8 mouse cellular contexts compared by ENCODE assay signal in the genomic region with DNA sequence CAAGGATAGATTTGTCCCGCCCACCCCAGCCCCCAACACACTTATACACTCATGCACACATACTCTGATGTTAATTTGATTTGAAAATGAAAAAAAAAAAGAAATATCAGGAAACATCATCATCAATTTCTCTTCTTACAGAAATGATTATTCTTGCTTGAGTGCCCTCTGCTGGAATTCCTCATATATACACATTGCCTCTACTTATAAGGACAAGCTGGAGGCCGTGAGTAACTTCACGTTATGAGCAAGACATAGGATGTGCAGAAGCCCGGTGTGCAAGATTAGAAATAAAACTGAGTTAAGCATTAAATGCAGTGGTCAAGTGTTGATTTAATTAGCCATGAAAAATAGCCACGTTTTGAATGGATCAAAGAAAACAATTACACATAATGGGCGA. TPM values are rescaled to one million over a fixed set of nuclear protein-coding genes. Genes with fewer than 3 reads are reported as not detected.
DNase-seq lines count a peak whose midpoint lies in the region; ATAC-seq and TF ChIP-seq lines count a peak whose summit lies in the region.

No protein-coding gene starts in this region.

- no peak for ATAC-seq in granulocyte monocyte progenitor cell, adult 5-6 weeks (replicated peaks; ENCODE audit: poor library complexity, severe bottlenecking)

- H3K27ac ChIP-seq in layer of hippocampus, adult 2 months: no peak overlapping the region

- peak; percentile 7 for DNase-seq in adrenal gland, postnatal 14 days
- no peak for DNase-seq in adrenal gland, adult 18-20 months (ENCODE audit: low spot score in 2 of 2)
- DNase-seq in kidney, postnatal 10 days: peak; percentile 24
- DNase-seq in kidney, adult 18-20 months: no peak
- peak; percentile 9 for DNase-seq in MN1 (ENCODE audit: low spot score)
- DNase-seq in layer of hippocampus, adult 2 months (ENCODE audit: low spot score in 2 of 2): peak; percentile 48 to 58
- DNase-seq in telencephalon, adult 2 months (ENCODE audit: low read depth, low spot score): peak; percentile 66

- H3K4me3 ChIP-seq in layer of hippocampus, adult 2 months: no peak overlapping the region

- TF ChIP-seq CTCF in layer of hippocampus, adult 2 months (conservative IDR thresholded peaks at IDR 0.05): peak; percentile 81

RNA-seq across cellular contexts. Expression of gene Gm765, which starts 40.9 kb away (rescaled TPM):
- 0.15 TPM in 1 of 2 replicates, not detected in the other for total RNA-seq in adrenal gland, postnatal 14 days (2021)
- total RNA-seq in adrenal gland, adult 18-20 months (2021): under 1 TPM in 1 of 2 experiments, not detected in 1; 0.16 TPM
- not detected for total RNA-seq in layer of hippocampus, adult 2 months (2021)
- not detected in 2 replicates for total RNA-seq in granulocyte monocyte progenitor cell, adult 5-6 weeks (2014; fragmentation: Nextera tagmentation)
- total RNA-seq in granulocyte monocyte progenitor cell, adult 5-6 weeks (2017): not detected in 2 replicates

Comparison
In these comparisons a context has a peak if more than half of its experiments do, and no peak if none do; other contexts are left out.
1. DNase-seq: peak in adrenal gland, postnatal 14 days (single experiment), kidney, postnatal 10 days (single experiment), MN1 (single experiment), layer of hippocampus, adult 2 months (2 of 2) and telencephalon, adult 2 months (single experiment); none in adrenal gland, adult 18-20 months (0 of 2) and kidney, adult 18-20 months (single experiment).